Mouse (Mus musculus) forebrain, postnatal 0 days (tissue): ENCODE measurements at regions not wholly inside any gene's neighbourhood (a gene's known extent, or its start where the extent isn't known, plus 50 kb on each side); places are given as distances from the start of the nearest gene placed in this dataset.
"Not testable (repeated sequence)": the region's sequence is repeated elsewhere in the genome, so short reads cannot be mapped to it uniquely, and the experiment has no call there.

ENCODE experiments used
- ATAC-seq: fragments of 200-750 bp; cut with Nextera tagmentation; 2 replicates; pipeline ENCODE4 v1.8.0; 2017; ENCODE audit warnings: mild to moderate bottlenecking, moderate library complexity
- DNase-seq: peaks from one replicate; pipeline ENCODE4 v3.0.0-alpha.2; 2015
- H3K27ac ChIP-seq: fragments of 300-500 bp; sonication (generic); 2 replicates; pipeline ENCODE4 v1.5.1; 2014; ENCODE audit warnings: low read depth, mild to moderate bottlenecking, antibody characterized with exemption, low read length, moderate library complexity, mixed read lengths
- H3K27me3 ChIP-seq: fragments of 300-500 bp; sonication (generic); 2 replicates; pipeline ENCODE4 v1.6.1; 2014; ENCODE audit warnings: mild to moderate bottlenecking, low read length, mixed read lengths; ENCODE audit not compliant: insufficient read depth
- H3K36me3 ChIP-seq: fragments of 300-500 bp; sonication (generic); 2 replicates; pipeline ENCODE4 v1.6.1; 2014; ENCODE audit warnings: mild to moderate bottlenecking, moderate library complexity; ENCODE audit not compliant: insufficient read depth
- H3K4me1 ChIP-seq: fragments of 300-500 bp; sonication (generic); 2 replicates; pipeline ENCODE4 v1.6.1; 2014; ENCODE audit warnings: antibody characterized with exemption; ENCODE audit not compliant: insufficient read depth
- H3K4me2 ChIP-seq: fragments of 300-500 bp; sonication (generic); 2 replicates; pipeline ENCODE4 v1.6.1; 2014; ENCODE audit warnings: low read depth, mild to moderate bottlenecking, moderate library complexity
- H3K4me3 ChIP-seq: fragments of 300-500 bp; sonication (generic); 2 replicates; pipeline ENCODE4 v1.5.1; 2014; ENCODE audit warnings: low read depth, low read length, mixed read lengths
- H3K9ac ChIP-seq: fragments of 300-500 bp; sonication (generic); 2 replicates; pipeline ENCODE4 v1.6.1; 2014; ENCODE audit warnings: mild to moderate bottlenecking
- H3K9me3 ChIP-seq: fragments of 300-500 bp; sonication (generic); 2 replicates; pipeline ENCODE4 v1.6.1; 2016; ENCODE audit warnings: low read length
- CTCF ChIP-seq: sonication (generic); IDR thresholded peaks from 2 replicates; pipeline ENCODE4 v1.5.1; 2016; ENCODE audit warnings: antibody characterized with exemption, control low read depth, low read depth
- WGBS: fragments of 180-500 bp; shearing (Covaris S2); extraction: QIAGEN DNeasy Blood & Tissue Kit; methylation state at CpG from one replicate; pipeline ENCODE4 v1.1.7; 2014; 5-methylcytosine and 5-hydroxymethylcytosine counted together

DNA sequence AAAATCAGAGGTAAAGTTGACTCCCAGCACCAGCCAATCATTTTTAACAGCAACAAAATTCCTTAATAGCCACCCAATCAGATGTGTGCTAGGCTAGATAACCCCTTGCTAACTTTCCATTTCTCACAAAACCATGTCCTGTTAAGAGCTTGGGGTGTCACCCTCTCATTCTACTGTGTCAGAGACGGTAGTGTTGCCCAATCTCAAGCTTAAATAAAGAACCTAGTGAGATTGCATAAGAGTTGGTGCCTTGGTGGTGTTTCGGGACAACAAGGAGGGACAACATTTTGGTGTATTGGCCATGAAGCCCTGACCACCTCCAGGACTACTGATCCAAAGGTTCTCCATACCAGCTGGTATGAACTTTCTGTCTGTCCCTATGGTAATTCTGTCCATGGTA lies 72.9 kb upstream of the Gm5150 start:
- no peak for ATAC-seq

DNA sequence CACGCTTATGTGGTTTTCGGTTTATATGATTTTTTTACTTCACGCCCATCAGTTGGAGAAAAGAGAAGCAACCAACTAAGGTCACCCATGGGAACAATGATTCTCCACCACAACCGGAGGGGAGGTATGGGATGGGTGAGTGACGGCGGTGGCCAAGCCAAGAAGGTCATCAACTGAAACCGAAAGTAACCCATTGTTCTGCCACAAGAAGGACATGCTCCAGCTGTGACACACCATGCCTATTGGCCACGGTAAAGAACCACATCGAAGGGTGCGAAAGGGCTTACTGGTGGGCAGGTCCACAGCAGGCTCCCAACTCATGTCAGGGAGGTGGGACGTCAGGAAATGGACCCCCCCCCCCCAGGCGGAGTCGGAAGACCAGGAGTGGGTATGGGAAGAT lies 65.7 kb upstream of the Gm5150 start:
- 94% methylated on average over 13 of the region's 13 CpGs for WGBS
- no peak for TF ChIP-seq CTCF
- no peak for ATAC-seq

More for the DNA sequence above, 72.9 kb upstream of the Gm5150 start:
- no peaks in the 10 kb centered on the region for H3K36me3 ChIP-seq
- TF ChIP-seq CTCF: no peak
- 85% methylated on average over 2 of the region's 2 CpGs for WGBS
- no peak overlapping the region for H3K4me2 ChIP-seq
- no peak overlapping the region for H3K27ac ChIP-seq
- no peaks in the 10 kb centered on the region for H3K9me3 ChIP-seq
- no peaks in the 10 kb centered on the region for H3K4me1 ChIP-seq
- no peak overlapping the region for H3K4me3 ChIP-seq
- H3K9ac ChIP-seq: no peak overlapping the region
- no peak for DNase-seq
- H3K27me3 ChIP-seq: no peaks in the 10 kb centered on the region

DNA sequence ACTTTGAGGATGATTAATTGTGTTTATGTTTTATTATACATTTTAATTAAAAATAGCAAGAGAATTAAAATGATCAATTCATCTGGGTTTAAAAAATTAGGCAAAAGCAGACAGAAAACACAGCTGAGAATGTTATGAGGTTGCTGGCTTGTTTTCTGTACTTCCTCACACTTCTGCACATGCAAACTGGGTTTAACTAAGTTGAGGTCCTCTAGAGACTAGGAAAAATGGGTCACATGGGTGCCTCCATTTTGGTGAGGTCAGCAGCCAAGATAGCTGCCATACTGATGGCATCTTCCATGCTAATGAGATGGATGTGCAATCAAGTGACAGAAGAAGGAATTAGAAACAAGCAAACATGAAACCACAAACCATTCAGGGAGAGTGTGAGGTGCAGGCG lies 64.7 kb upstream of the Gm5150 start:
- no peak for TF ChIP-seq CTCF
- ATAC-seq (no peak), DNase-seq (no peak)
- H3K4me2 ChIP-seq: no peak overlapping the region
- WGBS: 89% methylated on average over 1 of the region's 1 CpGs
- H3K27ac ChIP-seq: no peak overlapping the region
- H3K9me3 ChIP-seq: no peaks in the 10 kb centered on the region
- H3K9ac ChIP-seq: no peak overlapping the region
- H3K4me1 ChIP-seq: no peaks in the 10 kb centered on the region
- H3K27me3 ChIP-seq: no peaks in the 10 kb centered on the region
- H3K36me3 ChIP-seq: no peaks in the 10 kb centered on the region
- no peak overlapping the region for H3K4me3 ChIP-seq

More for the DNA sequence above, 65.7 kb upstream of the Gm5150 start:
- Histone ChIP-seq H3K9me3 (no peaks in the 10 kb centered on the region), H3K36me3 (no peaks in the 10 kb centered on the region), H3K4me2 (no peak overlapping the region), H3K27me3 (no peaks in the 10 kb centered on the region), H3K4me1 (no peaks in the 10 kb centered on the region), H3K27ac (no peak overlapping the region), H3K4me3 (no peak overlapping the region), H3K9ac (no peak overlapping the region)
- DNase-seq: no peak

DNA sequence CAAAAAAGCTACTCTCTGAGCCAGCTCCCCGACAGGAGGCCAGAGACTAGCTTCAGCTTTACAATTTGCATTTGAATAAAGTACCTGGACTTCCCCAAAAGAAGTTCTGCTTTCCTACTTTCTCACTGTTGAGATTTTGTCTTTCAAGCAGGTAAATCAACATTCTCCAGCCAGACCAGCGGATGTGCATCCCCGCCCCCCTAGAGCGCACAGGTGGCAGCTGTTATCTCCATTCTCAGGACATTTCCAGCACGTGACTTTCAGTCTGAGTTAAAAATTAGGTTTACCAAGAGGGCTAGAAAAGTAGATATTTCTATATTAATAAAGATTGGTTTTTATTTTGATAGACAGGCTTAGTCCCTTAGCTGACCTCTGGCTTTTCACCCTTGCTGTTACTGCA lies 51.5 kb upstream of the Gm5150 start:
- not testable (repeated sequence) for H3K27ac ChIP-seq, H3K4me1 ChIP-seq, H3K9me3 ChIP-seq, ATAC-seq, H3K27me3 ChIP-seq, H3K4me2 ChIP-seq, H3K36me3 ChIP-seq, H3K9ac ChIP-seq, H3K4me3 ChIP-seq, DNase-seq
- 88% methylated on average over 5 of the region's 5 CpGs for WGBS
